Mouse (Mus musculus) large intestine, adult 2 months (tissue): ENCODE measurements around the gene Strip1. TPM values are rescaled to one million over a fixed set of nuclear protein-coding genes. Genes with fewer than 3 reads are reported as not detected.

ENCODE experiments used
- DNase-seq: peaks from one replicate; pipeline ENCODE4 v3.0.0-alpha.2; 2012; ENCODE audit warnings: low read depth, low spot score
- WGBS: fragments of 180-500 bp; shearing (Covaris S2); methylation state at CpG from one replicate; pipeline ENCODE4 v1.1.7; 2018; 5-methylcytosine and 5-hydroxymethylcytosine counted together
- polyA plus RNA-seq: library from polyadenylated mRNA; depleted of rRNA; stranded (reverse); fragments of >200 nt; gene quantifications from 2 replicates; pipeline ENCODE4 v1.2.3, GENCODE M21; 2012

Strip1 gene
- polyA plus RNA-seq, 1 experiment: 40.0 TPM

DNA sequence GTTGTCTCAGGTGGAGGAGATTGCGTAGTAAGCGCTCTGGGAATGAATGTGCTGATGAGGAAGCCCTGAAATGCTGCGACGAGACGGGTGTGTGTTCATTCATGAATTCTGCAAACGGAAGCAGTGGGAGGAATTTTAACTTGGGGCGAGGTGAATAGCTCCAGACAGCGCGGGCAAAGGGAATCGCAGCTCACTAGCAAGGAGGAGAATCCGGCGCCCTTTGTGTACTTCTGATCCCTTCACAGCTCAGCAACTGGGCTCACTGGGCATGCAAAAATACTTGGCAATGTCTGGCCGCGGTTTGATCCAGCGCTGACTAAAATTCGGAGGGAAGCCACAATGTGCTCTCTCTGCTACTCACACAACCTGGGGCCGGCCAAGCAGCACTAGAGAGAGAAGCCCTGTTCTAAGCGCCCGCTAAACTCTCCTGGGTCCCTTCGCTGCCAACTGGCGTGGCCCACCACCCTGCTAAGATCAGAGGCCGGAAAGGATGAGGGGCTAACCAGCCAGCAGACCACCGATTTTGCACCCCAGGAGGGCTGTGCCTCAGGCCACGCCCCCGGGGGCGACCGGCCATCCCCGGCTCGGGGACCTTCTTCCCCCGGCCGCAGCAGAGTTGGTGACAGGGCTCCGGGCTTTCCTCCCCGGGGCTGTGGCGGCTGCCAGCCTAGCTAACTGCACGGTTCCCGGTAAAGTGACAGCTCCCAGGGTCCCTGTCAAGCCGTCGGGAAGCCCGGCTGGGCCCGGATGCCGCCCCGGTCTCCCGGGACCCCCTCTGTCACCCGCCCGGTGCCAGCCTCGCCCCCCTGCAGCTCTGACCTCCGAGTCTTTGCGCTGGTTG lies 592 bp downstream of the Strip1 start, which contains the start of gene Gm10961:
Gene Gm10961, plus strand, starts transcription at position 641 of the 841 bp plus-strand sequence.
- DNase-seq: peak; percentile 7
- under 1% methylated on average over 47 of the region's 48 CpGs for WGBS

DNA sequence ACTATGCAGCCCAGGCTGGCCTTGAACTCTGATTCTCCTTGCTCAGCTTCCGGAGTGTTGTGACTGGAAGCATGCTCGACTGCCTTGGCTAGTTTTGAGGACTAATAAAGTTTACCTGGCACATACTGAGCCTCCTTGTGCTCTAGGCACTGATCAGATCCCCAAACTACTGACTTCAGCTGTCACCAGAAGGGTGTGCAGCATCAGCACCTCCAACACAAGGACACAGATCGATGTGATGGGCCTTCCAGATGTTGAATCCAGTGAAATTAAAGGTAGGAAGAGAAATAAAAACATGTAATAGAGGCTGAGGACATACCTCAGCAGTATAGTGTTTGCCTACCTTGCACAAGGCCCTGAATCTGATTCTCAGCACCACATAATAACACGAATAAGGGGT lies 2.1 kb downstream of the Strip1 start:
- DNase-seq: no peak
- 75% methylated on average over 4 of the region's 4 CpGs for WGBS

DNA sequence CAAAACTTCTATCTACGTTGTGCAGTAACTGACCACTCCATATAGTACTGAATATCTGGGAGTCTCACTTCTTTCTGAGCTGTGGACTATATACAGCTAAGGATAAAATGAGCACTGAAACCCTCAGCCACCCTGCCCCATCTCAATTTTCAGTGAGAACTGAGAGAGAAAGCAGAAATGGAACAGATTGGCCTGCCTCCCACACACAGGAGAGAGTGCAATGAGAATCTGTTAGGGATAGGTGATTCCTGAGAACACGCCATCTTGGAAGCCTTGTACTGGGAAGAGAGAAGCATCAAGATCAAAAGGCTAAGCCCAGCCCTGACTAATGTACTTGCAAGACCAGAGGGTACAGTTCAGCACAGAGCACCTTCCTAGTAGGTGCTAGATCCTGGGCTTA lies 2.9 kb downstream of the Strip1 start:
- DNase-seq: no peak
- WGBS: 93% methylated on average over 2 of the region's 2 CpGs

DNA sequence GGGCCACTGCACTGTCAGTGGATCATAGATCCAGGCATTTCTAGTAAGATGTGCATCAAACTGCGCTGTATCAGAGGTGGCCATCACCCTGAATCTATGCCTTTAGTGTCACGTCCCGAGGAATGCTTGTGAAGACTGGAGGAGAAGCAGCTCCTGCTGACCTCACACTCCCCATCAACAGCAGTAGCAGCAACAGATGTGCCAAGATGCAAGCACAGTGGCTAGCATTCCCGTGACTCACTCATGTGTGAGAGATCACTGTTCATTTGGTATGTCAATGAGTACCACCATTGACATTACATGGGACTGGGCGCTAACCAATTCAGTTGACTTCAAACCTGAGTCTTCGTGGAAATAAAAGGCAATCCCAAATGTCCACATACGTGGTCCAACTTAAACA lies 3.9 kb downstream of the Strip1 start:
- no peak for DNase-seq
- 93% methylated on average over 7 of the region's 7 CpGs for WGBS

DNA sequence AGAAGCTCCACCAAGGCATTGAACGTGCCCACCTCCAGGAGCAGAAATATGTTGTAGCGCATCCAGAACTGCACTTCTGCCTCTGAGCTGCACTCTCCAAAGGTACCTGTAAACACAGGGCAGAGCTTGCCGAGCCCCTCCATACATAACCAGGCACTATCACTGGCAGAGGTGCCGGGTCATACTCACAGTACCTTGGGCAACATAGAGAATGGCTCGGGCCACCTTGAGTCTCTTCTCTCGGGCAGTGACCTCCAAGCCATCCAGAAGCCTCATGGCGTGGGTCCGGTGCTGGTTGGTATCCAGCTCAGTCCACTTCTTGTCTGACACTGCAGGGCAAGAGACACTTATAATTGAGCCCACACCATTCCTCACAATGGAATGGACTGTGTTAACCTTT lies 4.7 kb downstream of the Strip1 start:
- WGBS: 97% methylated on average over 8 of the region's 8 CpGs

DNA sequence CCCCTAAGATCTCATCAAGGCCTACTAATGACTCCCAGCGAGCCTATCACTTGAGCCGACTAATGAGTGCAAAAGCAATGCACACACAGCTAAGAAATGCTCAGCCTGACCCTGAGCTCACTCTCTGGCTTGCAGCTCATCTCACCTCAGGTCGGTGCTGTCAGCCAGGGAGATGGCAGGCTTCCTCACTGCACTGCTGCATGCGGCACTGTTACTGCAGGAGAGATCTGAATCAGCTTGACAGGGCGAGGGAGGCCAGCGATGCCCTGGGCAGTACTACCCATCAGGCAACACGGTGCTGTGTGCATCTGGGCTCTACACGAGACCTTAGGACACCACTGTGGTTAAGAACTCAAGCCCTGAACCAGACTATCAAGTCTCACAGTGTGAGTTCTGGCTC lies 6.0 kb downstream of the Strip1 start:
- DNase-seq: no peak
- WGBS: 93% methylated on average over 8 of the region's 8 CpGs

More for the DNA sequence above, 4.7 kb downstream of the Strip1 start:
- DNase-seq: no peak

DNA sequence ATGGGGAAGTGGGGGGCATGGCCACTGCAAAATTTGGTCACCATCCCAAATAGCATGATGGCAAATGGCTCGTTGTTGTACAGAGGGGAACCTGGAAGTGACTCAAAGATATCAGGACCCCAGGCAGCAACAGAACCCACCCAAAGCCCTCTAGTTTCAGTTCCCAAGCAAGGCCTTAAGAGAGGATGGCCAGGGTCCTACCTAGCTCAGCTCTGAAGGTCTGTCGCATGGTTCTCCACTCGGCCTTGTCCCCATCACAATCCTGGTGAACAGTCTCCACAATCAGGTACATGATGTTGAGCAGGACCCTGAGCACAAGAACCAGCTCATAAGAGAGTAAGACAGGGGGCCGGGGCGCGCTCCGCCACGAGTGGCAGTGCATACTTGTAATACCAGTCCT lies 7.1 kb downstream of the Strip1 start:
- 95% methylated on average over 8 of the region's 8 CpGs for WGBS
- DNase-seq: no peak

DNA sequence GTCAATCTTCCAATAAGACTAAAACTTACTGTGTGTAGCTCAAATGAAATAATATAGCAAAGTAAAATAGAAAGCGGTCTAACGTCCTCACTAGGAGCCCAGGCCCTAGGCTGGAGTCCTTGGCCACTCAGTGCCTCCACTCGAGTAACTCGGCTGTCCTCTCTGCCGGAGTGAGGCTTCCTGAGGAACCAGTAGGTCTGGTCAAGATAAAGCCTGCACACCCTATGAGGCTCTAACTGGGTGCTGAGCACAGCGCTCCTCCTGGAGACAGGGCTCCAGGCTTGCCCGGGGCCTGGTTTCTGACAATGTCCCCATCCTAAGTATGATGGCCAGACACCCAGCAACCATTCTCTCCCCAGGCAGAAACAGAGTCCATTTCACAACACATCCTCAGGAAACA lies 9.0 kb downstream of the Strip1 start:
- WGBS: 96% methylated on average over 7 of the region's 7 CpGs
- no peak for DNase-seq

DNA sequence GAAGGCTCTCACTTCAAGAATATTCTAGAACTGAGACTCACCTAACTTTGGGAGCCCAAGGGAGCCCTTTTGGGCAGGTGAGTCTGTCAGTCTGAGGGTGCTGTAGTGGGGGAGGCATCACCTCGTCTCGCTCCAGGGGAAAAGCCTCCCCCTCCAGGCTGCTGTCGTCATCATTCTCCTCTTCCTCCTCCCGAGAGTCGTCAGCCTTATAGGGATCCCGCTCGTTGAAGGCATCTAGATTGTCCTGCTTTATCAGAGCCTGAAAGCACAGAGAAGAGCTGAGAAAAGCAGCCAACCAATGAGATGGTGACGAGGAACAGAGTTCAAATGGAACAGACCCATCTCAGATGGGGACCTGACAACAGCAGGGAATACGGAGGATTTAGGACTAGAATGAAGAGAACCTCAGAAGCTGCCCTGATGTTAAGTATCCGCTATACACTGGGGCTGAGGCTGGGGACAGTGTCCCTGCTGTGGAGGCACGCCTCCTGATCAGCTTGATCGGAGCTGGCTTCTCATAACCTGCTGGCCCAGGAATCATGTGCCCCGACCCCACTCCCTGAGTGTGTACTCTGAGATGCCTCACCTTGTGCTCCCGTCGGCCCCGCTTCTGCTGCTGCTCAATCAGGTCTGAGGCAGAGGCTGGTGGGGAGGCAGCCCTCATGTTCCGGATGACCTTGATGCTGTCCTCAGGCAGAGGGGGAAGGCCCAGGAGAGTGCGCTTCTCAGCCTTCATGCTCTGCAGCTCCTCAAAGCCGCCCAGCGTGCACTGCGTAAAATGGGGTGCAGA lies 10.0 kb downstream of the Strip1 start:
- 90% methylated on average over 21 of the region's 21 CpGs for WGBS
- no peak for DNase-seq

DNA sequence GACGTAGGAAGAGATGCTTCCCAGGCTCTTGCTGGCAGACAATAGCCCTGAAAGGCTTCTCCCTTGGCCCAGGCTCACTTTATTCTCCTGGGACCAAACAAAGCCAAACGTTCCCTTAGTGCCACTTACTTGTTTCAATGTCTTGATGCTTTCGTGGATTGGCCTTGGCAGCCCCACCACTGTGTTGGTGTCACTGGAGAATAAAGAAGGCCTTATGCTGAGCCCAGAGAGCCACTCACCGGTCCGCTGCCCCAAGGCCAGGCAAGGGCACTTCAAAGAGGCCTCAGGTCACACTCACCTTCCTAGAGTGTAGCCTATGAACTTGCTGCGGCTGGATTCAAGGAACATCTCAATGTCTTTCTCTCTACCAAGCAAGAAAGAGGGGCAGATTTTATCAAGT lies 11.6 kb downstream of the Strip1 start:
- DNase-seq: no peak
- WGBS: 91% methylated on average over 6 of the region's 6 CpGs

DNA sequence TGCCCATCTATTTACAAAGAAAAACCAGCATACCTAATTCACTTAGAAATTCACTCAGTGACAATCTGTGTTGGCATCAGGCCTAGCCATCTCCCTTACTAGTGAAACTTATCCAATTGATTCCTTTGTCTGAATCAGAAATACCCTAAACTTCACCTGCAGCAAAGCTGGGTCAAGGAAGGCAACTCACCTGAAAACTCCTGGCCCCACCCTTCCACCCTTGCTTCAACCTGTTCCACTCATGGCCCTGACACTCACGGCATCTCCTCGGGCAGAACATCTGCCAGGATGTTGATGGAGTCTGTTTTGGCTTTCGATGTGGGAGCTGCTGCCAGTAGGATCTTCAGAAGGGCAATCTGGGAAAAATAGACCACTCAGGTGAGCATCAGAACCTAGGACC lies 13.7 kb downstream of the Strip1 start:
- 91% methylated on average over 3 of the region's 3 CpGs for WGBS
- DNase-seq: no peak

DNA sequence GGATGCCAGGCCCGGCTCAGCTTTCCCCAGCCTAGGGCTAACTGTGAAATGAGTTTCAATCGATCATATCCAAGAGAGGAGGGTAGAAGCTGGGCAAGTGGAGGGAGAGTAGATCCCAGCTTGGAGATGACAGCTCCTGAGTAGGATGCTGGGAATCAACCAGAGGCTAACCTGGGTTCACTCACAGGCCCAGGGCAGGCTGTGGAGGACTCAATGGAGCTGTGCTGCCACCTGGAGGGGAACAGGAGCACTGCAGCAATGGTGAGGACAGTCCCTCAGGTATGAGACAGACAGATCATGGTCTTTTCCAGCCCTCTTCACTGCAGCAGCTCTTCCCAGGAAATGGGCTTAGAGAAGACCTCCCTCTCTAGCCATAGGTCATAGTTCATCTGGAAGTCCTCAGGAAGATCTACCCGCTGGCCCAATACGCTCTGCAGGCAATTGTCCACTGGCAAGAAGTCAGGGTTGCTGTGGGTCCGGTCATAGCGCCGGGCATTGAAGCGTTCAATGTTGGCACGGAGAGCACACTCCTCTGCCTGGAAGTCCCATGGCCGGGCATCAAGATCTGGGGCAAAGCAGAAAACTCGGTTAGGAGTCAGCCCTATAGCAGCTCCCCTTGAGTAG lies 18.5 kb downstream of the Strip1 start:
- 93% methylated on average over 11 of the region's 11 CpGs for WGBS
- no peak for DNase-seq

DNA sequence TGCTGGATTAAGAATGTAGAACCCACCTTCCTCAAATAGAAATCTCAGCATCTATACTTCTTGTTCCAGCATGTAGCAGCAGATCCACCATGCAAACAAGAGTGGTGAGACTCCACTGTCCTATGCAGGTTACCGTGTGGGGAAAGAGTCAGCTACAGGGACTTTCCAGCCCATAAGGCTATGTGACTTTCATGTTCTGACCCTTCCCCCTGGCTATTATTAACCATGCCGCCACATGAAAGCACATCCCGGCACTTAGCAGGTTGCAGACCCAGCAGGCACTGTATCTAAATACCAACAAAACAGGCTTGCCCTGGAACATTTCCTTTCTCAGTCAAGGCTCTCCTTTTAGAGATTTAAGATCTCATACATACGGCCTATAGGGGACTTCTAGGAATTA lies 20.1 kb downstream of the Strip1 start:
- DNase-seq: no peak
- WGBS: 84% methylated on average over 4 of the region's 4 CpGs

DNA sequence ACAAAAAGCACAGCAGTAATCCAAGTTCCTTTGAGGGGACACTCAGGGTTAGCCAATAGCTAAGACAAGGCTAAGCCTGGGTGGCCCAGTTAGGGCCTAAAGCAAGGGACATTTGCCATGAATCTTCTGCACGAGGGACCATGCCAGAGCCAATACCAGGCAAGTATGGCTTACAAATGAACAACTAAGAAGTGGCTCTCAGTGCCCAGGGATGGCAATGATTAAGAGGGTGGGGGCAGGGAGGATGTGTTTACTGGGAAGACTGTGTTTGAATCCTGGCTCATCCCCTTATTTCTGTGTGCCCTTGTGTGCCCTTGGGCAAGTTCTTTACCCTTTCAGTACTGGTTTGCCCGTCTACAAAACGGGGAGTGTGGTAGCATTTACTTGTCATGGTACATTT lies 22.1 kb downstream of the Strip1 start:
- WGBS: 64% methylated on average over 3 of the region's 3 CpGs

DNA sequence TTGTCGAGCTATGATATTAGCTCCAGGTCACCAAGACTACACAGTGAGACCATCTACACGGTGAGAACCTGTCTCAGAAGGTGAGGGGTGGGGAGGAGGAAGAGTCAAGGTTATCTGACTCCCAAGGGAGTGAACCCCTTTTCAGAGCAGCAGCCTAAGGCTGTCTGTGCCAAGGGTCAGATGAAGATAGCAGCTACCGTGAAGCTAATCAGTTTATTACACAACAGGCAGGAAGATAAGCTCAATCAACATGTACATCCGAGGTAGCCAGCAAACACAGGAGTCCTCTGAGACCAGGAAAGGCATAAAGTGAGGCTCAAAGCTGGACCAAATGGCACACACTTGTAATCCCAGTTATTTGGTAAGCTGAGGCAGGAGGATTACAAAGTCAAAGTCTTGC lies 22.7 kb downstream of the Strip1 start:
- DNase-seq: no peak
- 25% methylated on average over 4 of the region's 4 CpGs for WGBS

More for the DNA sequence above, 22.1 kb downstream of the Strip1 start:
- DNase-seq: no peak

DNA sequence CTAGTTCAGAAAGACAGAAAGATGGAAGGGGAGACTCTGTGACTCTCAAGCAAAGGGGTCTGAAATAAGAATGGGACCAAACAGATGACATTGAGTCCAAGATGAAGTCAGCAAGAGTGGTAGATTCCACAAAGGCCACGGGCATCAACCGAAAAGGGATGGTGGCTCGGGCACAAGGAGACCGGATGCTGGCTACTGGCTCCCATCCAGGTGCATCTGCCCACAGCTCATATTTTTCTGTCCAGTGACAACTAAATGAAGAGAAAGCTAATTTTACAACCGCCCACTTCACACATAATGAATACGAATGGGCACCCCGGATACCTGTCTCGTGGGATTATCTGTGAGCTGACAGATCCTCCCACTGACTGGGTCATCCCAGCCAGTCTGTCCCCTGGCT lies 24.3 kb downstream of the Strip1 start:
- WGBS: 83% methylated on average over 8 of the region's 8 CpGs
- DNase-seq: no peak

DNA sequence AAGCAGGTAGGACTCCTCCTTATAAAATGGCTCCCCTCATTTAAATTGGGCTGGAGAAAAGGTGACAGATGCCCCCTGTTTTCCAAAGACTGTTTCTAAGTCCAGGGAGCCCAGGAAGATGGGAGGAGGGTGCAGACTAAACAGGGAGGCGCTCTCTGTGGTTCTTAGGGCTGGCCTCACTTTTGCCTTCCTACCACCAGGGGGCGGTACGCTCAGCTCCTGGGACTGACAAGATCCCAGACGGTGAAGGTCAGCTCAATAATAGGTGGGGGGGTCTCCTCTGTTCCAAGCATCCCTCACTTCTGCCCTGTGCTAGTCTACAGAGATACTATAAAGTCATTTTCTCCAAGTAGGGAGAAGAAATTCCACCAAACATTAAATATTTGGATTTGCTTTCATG lies 26.2 kb downstream of the Strip1 start:
- 7% methylated on average over 4 of the region's 4 CpGs for WGBS
- peak; percentile 36 for DNase-seq

DNA sequence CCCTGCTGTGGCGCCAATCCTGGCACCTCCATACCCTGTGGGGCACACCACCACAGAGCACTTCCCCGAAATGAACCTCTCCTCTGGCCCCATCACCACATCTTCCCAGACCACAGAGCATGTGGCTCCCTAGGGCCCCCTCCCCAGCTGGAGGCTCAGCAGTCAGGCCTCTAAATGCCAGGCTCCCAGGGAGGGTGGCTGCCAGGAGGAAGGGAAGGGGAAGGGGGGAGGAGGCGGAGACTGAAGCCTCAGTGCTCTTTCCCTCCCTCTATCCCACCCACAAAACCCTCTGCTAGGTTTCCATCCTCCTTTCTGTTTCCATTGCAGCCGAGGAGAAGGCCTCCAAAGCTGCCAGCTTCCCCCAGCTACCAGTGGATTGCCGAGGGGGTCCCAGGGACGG lies 31.4 kb downstream of the Strip1 start:
- WGBS: 53% methylated on average over 6 of the region's 6 CpGs
- DNase-seq: no peak

DNA sequence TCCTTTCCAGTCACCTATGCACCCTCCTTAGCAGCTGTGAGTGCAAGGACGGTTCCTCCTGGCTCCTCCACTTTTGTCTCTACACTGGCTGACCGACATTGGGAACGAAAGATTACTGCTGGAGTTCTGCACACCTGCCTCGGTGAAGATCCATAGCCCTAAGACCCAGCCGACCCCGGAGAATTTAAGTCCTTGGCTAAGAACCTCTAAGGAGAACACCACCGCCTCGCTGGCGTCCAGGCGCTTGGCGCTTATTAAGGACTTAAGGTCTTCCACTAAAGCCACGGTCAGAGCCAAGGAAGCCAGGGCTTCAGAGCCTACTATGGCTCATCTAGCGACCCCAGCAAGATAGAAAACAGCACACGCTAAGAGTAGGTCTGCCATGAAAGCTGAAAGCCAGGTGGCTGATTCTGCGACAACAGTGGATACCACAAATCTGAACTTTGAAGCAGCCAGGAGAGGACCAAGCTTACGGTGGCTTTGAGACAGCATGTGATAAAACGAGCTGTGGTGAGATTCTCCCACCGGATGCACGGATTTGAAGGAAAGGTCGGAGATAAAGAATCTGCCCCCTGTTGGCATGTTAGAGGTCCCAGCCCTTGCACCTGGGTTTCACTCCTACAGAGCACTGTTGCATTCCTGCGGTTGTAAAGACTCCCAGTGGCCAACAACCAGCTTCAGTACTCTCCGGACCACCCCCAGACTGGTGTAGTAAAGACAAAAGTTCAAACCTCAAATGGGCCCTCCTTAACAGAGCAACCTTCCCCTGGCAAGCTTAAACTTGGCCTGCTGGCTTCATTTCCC lies 33.7 kb downstream of the Strip1 start:
- 15% methylated on average over 22 of the region's 22 CpGs for WGBS
- DNase-seq: no peak

DNA sequence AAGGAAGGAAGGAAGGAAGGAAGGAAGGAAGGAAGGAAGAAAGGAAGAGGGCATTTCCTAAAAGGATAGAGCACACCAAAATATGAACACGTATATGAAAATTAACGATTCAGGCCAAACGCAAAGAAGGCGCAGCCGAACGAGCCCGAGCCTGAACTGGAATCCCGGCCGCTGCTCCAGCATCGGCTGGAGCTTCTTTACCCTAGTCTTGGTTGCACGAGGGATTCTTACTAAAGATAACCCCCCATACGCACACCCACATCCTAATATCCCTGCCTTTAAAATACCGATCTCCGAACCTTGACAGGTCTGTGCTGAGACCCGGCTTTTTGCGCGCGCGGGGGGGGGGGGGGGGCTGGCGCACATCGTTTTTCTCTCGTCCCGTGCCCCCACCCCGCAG lies 34.4 kb downstream of the Strip1 start:
- DNase-seq: no peak
- WGBS: 4% methylated on average over 24 of the region's 24 CpGs
